Mouse (Mus musculus) brain, embryonic 18.5 days (tissue): ENCODE measurements at regions not wholly inside any gene's neighbourhood (a gene's known extent, or its start where the extent isn't known, plus 50 kb on each side); places are given as distances from the start of the nearest gene placed in this dataset.

ENCODE experiments used
- DNase-seq: peaks from one replicate; pipeline ENCODE4 v3.0.0-alpha.2; 2012; ENCODE audit warnings: low read depth, low spot score

DNA sequence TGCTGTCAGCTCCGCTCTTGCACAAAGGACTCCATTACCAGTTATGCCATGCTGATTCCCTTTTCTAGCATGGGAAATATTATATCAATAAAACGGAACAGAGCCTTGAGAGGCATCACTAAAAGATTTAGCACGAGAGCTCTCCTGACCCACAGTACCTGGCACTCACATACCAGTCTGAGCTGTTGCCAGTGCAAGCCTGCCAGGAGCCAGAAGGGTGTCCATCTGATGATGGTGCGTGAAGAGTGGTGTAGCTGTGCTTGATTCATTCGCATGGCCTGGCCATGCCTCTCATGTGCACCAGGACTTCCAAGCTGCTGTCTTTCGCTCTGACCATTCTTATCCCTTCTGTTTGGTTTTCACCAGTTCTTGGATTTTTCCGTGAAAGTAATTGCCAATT lies 102.3 kb upstream of the Irx4 start:
- DNase-seq, result no peak

DNA sequence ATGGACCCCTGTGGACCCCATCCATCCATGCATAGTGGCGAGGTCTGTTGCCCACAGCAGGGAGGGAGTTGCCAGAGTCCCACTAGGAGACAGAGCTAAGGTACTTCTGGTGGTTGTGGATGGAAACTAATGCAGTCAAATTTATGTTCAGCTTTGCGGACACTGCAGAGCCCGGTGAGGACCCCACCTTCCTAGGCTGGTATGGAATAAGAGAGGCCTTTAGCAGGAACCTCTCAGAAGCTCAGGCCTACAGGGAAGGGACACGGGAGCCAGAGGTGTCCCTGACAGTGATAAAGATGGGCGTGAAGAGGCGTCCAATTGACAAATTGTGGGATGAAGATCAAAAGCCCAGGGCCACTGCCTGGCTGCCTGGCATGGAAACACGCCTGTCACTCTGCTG lies 100.8 kb upstream of the Irx4 start:
- no peak for DNase-seq

DNA sequence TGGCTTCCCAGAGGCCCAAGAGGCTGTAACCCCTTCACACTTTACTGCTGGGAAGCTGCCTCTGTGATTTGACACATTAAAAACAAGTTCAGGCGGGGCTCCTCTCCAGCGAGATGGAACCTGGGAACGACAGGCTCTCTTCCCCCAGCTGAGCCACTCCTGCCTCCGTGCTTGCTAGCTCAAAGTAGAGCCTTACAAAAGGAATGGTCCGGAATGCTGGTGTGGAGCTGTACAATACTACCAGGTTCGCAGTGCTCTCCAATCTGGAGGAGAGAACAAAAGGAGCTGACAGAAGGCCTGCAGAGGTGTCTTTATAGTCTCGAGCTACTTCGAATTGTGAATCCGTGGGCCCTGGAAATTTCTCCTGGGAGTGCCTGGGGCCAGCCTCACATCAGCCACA lies 100.4 kb upstream of the Irx4 start:
- DNase-seq, result no peak

DNA sequence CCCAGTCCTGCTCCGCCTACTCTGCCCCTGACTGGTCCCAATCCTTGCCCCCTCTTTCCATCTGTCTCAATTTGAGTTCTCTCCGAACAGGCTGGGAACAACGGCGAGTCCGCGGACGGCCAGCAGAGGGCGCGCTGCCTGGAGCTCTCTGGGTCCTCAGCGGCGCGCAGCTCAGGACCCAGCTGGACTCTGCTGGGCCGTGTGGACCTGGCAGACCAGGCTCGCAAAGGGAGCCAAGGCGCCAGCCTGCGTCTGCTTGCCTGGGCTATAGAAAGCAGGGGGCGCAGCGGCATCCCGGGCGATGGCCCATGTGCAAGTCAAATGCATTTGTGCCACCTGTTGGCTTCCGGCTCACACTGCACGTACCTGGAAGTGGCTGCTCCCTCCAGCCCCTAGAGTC lies 100.0 kb upstream of the Irx4 start:
- DNase-seq, result peak; percentile 47

DNA sequence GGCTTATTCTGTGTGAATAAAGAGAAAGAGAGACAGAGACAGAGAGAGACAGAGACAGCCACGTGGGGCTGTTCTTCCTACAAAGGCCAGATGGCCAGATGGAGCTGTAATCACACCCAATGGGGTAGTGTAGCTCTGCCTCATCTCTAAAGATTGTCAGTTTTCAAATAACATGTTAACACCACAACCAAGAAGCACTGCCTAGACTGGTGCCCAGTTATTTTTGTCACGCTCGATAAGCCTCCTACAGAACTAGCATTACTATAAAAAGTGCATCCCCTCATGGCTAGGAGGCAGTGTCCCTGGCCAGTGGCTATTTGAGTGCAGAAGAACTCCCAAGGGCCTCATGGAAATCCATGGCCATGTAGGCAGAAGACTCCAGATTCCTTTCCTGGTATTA lies 90.0 kb upstream of the Irx4 start:
- no peak for DNase-seq

DNA sequence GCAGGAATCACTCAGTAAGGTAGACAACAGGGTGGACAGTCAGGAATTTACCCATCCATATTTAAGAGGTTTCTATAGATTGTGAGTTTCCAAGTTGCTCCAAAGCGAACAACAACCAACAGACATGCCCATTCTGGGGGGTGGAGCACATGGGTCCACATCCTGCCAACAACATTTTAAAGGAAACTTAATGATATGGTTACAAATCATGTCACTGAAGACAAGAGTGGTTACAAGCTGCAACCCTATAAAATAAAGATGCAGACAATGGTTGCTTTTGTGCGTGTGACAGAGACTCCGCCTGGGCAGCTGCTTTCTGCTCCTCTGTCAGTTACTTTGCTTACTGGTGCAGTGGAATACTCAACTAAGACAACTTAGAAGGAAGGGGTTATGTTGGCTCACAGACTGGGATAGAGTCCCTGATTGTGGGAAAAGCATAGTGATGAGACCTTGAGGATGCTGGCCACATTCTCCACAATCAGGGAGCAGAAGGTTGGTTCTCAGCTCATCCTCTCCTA lies 52.3 kb upstream of the Irx4 start:
- DNase-seq, result no peak
